Mouse (Mus musculus): ENCODE measurements at regions not wholly inside any gene's neighbourhood (a gene's known extent, or its start where the extent isn't known, plus 50 kb on each side); places are given as distances from the start of the nearest gene placed in this dataset.

GRCm38 (mm10) chr12:107748481-107749380, 254.7 kb downstream of the Bcl11b start:
- H3K9ac ChIP-seq (ENCODE audit: low read length): no peak overlapping the region
- no peaks in the 10 kb centered on the region for H3K9me3 ChIP-seq (ENCODE audit: control insufficient read depth, low read length)
- H3K4me1 ChIP-seq (ENCODE audit: control insufficient read depth, insufficient read depth, low read length): peaks cover 11% of the 10 kb centered on the region; the same call in 1 of the 2 replicates
- no peak for ATAC-seq (ENCODE audit: low FRiP score)
- peak; percentile 37 for DNase-seq (ENCODE audit: low spot score, missing footprints)
- no peak overlapping the region for H3K4me3 ChIP-seq (ENCODE audit: low read depth, low read length)
- no peaks in the 10 kb centered on the region for H3K36me3 ChIP-seq (ENCODE audit: control insufficient read depth, insufficient read depth, low read length)
- H3K27ac ChIP-seq (ENCODE audit: low read depth, low read length): no peak overlapping the region
- H3K27me3 ChIP-seq (ENCODE audit: control insufficient read depth, insufficient read depth, low read length): no peaks in the 10 kb centered on the region
- no peak overlapping the region for H3K4me2 ChIP-seq
- 86% methylated on average over 18 of the region's 18 CpGs for WGBS

GRCm38 (mm10) chr12:107749381-107750085, 253.9 kb downstream of the Bcl11b start:
- Histone ChIP-seq H3K4me2 (no peak overlapping the region), H3K27ac (ENCODE audit: low read depth, low read length) (no peak overlapping the region), H3K36me3 (ENCODE audit: control insufficient read depth, insufficient read depth, low read length) (no peaks in the 10 kb centered on the region), H3K4me1 (ENCODE audit: control insufficient read depth, insufficient read depth, low read length) (peaks cover 11% of the 10 kb centered on the region; the same call in 1 of the 2 replicates), H3K4me3 (ENCODE audit: low read depth, low read length) (no peak overlapping the region), H3K9ac (ENCODE audit: low read length) (no peak overlapping the region), H3K27me3 (ENCODE audit: control insufficient read depth, insufficient read depth, low read length) (no peaks in the 10 kb centered on the region), H3K9me3 (ENCODE audit: control insufficient read depth, low read length) (no peaks in the 10 kb centered on the region)
- no peak for ATAC-seq (ENCODE audit: low FRiP score)
- DNase-seq (ENCODE audit: low spot score, missing footprints): peak; percentile 54
- 83% methylated on average over 11 of the region's 11 CpGs for WGBS

- DNase-seq (ENCODE audit: low spot score, missing footprints): peak; percentile 81
- H3K36me3 ChIP-seq (ENCODE audit: control insufficient read depth, insufficient read depth, low read length): no peaks in the 10 kb centered on the region
Observed at GRCm38 (mm10) chr12:107750285-107750927, 253.0 kb downstream of the Bcl11b start.

GRCm38 (mm10) chr12:107752126-107752525, 251.3 kb downstream of the Bcl11b start:
- Histone ChIP-seq H3K4me3 (ENCODE audit: low read depth, low read length) (no peak overlapping the region), H3K9ac (ENCODE audit: low read length) (no peak overlapping the region), H3K4me1 (ENCODE audit: control insufficient read depth, insufficient read depth, low read length) (peaks cover 11% of the 10 kb centered on the region; the same call in 1 of the 2 replicates), H3K27me3 (ENCODE audit: control insufficient read depth, insufficient read depth, low read length) (no peaks in the 10 kb centered on the region), H3K9me3 (ENCODE audit: control insufficient read depth, low read length) (no peaks in the 10 kb centered on the region), H3K27ac (ENCODE audit: low read depth, low read length) (no peak overlapping the region), H3K4me2 (no peak overlapping the region), H3K36me3 (ENCODE audit: control insufficient read depth, insufficient read depth, low read length) (no peaks in the 10 kb centered on the region)
- DNase-seq (ENCODE audit: low spot score, missing footprints): peak; percentile 59
- no peak for ATAC-seq (ENCODE audit: low FRiP score)
- 70% methylated on average over 7 of the region's 7 CpGs for WGBS

More at GRCm38 (mm10) chr12:107750285-107750927, 253.0 kb downstream of the Bcl11b start:
- no peak overlapping the region for H3K9ac ChIP-seq (ENCODE audit: low read length)
- no peak overlapping the region for H3K4me2 ChIP-seq
- no peak for ATAC-seq (ENCODE audit: low FRiP score)
- no peaks in the 10 kb centered on the region for H3K27me3 ChIP-seq (ENCODE audit: control insufficient read depth, insufficient read depth, low read length)
- H3K4me1 ChIP-seq (ENCODE audit: control insufficient read depth, insufficient read depth, low read length): peaks cover 11% of the 10 kb centered on the region; the same call in 1 of the 2 replicates
- H3K27ac ChIP-seq (ENCODE audit: low read depth, low read length): no peak overlapping the region
- H3K9me3 ChIP-seq (ENCODE audit: control insufficient read depth, low read length): no peaks in the 10 kb centered on the region
- WGBS: 89% methylated on average over 8 of the region's 8 CpGs
- H3K4me3 ChIP-seq (ENCODE audit: low read depth, low read length): no peak overlapping the region

GRCm38 (mm10) chr12:107752587-107752986, 250.8 kb downstream of the Bcl11b start:
- Histone ChIP-seq H3K27ac (ENCODE audit: low read depth, low read length) (no peak overlapping the region), H3K36me3 (ENCODE audit: control insufficient read depth, insufficient read depth, low read length) (no peaks in the 10 kb centered on the region), H3K27me3 (ENCODE audit: control insufficient read depth, insufficient read depth, low read length) (no peaks in the 10 kb centered on the region), H3K9me3 (ENCODE audit: control insufficient read depth, low read length) (no peaks in the 10 kb centered on the region), H3K9ac (ENCODE audit: low read length) (no peak overlapping the region), H3K4me2 (no peak overlapping the region), H3K4me3 (ENCODE audit: low read depth, low read length) (no peak overlapping the region), H3K4me1 (ENCODE audit: control insufficient read depth, insufficient read depth, low read length) (peaks cover 11% of the 10 kb centered on the region)
- no peak for ATAC-seq (ENCODE audit: low FRiP score)
- WGBS: 45% methylated on average over 8 of the region's 8 CpGs
- no peak for DNase-seq (ENCODE audit: low spot score, missing footprints)

- ATAC-seq (ENCODE audit: low FRiP score): no peak
- peak; percentile 86 for DNase-seq (ENCODE audit: low spot score, missing footprints)
- Histone ChIP-seq H3K9ac (ENCODE audit: low read length) (0 out of 2 replicates have a peak overlapping the region, but pooled peaks have one; percentile 4), H3K27ac (ENCODE audit: low read depth, low read length) (no peak overlapping the region), H3K4me3 (ENCODE audit: low read depth, low read length) (no peak overlapping the region), H3K4me2 (no peak overlapping the region), H3K36me3 (ENCODE audit: control insufficient read depth, insufficient read depth, low read length) (no peaks in the 10 kb centered on the region), H3K27me3 (ENCODE audit: control insufficient read depth, insufficient read depth, low read length) (no peaks in the 10 kb centered on the region), H3K9me3 (ENCODE audit: control insufficient read depth, low read length) (no peaks in the 10 kb centered on the region), H3K4me1 (ENCODE audit: control insufficient read depth, insufficient read depth, low read length) (peaks cover 15% of the 10 kb centered on the region)
- WGBS: 62% methylated on average over 8 of the region's 8 CpGs
Observed at GRCm38 (mm10) chr12:107753022-107753421, 250.4 kb downstream of the Bcl11b start.

- 75% methylated on average over 6 of the region's 6 CpGs for WGBS
- Histone ChIP-seq H3K9me3 (ENCODE audit: control insufficient read depth, low read length) (no peaks in the 10 kb centered on the region), H3K4me2 (no peak overlapping the region), H3K4me1 (ENCODE audit: control insufficient read depth, insufficient read depth, low read length) (peaks cover 20% of the 10 kb centered on the region), H3K36me3 (ENCODE audit: control insufficient read depth, insufficient read depth, low read length) (no peaks in the 10 kb centered on the region), H3K27me3 (ENCODE audit: control insufficient read depth, insufficient read depth, low read length) (no peaks in the 10 kb centered on the region), H3K4me3 (ENCODE audit: low read depth, low read length) (no peak overlapping the region), H3K9ac (ENCODE audit: low read length) (no peak overlapping the region), H3K27ac (ENCODE audit: low read depth, low read length) (no peak overlapping the region)
- ATAC-seq (ENCODE audit: low FRiP score): no peak
- peak; percentile 69 for DNase-seq (ENCODE audit: low spot score, missing footprints)
Observed at GRCm38 (mm10) chr12:107753536-107753935, 249.9 kb downstream of the Bcl11b start.

- ATAC-seq (ENCODE audit: low FRiP score): no peak
- no peak for DNase-seq (ENCODE audit: low spot score, missing footprints)
- H3K27ac ChIP-seq (ENCODE audit: low read depth, low read length): no peak overlapping the region
- no peaks in the 10 kb centered on the region for H3K27me3 ChIP-seq (ENCODE audit: control insufficient read depth, insufficient read depth, low read length)
- 85% methylated on average over 8 of the region's 8 CpGs for WGBS
- no peaks in the 10 kb centered on the region for H3K9me3 ChIP-seq (ENCODE audit: control insufficient read depth, low read length)
- H3K4me2 ChIP-seq: no peak overlapping the region
- H3K9ac ChIP-seq (ENCODE audit: low read length): no peak overlapping the region
- no peak overlapping the region for H3K4me3 ChIP-seq (ENCODE audit: low read depth, low read length)
- no peaks in the 10 kb centered on the region for H3K36me3 ChIP-seq (ENCODE audit: control insufficient read depth, insufficient read depth, low read length)
- H3K4me1 ChIP-seq (ENCODE audit: control insufficient read depth, insufficient read depth, low read length): peaks cover 23% of the 10 kb centered on the region
Observed at GRCm38 (mm10) chr12:107754885-107755284, 248.5 kb downstream of the Bcl11b start.

Measured in midbrain, embryonic 11.5 days (tissue).